In the genomic region with DNA sequence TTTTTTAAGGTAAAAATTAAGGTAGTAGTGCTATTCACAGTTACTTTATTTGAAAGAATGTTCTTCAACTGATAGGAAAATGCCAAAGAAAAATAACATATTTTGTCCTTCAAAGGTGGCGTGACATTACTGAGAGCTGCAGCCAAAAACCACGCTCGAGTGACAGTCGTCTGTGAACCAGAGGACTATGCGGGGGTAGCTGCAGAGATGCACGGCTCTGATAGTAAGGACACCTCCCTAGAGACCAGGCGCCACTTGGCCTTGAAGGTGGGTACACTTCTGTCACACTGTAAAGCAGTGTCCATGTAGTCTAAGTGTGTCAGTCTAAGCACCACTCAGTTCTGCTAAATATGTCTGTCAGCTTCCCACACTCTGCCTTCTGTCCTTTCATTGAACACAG, we compare ENCODE assay signal across 22 mouse cellular contexts. TPM values are rescaled to one million over a fixed set of nuclear protein-coding genes. Genes with fewer than 3 reads are reported as not detected.
A peak's percentile ranks its signal among the peaks of the same experiment; 100 is the strongest.
DNase-seq lines count a peak whose midpoint lies in the region; ATAC-seq lines count a peak whose summit lies in the region.
"Had no signal": no experiment of that assay in that cellular context is flagged by ENCODE, and none has a peak within 500 bp of the region (broad histone marks: within the 10 kb centered on the region; RNA-seq: fewer than 3 reads in every experiment).

No protein-coding gene starts in this region.

- H3K27me3 ChIP-seq in midbrain, embryonic 11.5 days (ENCODE audit: control insufficient read depth, insufficient read depth, low read length) = no peaks in the 10 kb centered on the region
- no peaks in the 10 kb centered on the region for H3K27me3 ChIP-seq in midbrain, embryonic 10.5 days (ENCODE audit: low read depth, poor library complexity, severe bottlenecking)
- H3K27me3 ChIP-seq: CH12.LX, Patski had no signal

- no peaks in the 10 kb centered on the region for H3K9me3 ChIP-seq in midbrain, embryonic 11.5 days (ENCODE audit: control insufficient read depth, low read length)
- peaks cover 4% of the 10 kb centered on the region; the same call in 1 of the 2 replicates for H3K9me3 ChIP-seq in midbrain, embryonic 10.5 days (replicated peaks)
- H3K9me3 ChIP-seq: G1E had no signal

- H3K36me3 ChIP-seq in midbrain, embryonic 11.5 days (ENCODE audit: control insufficient read depth, insufficient read depth, low read length) = peaks cover 14% of the 10 kb centered on the region; the same call in 1 of the 2 replicates
- peaks cover 95% of the 10 kb centered on the region for H3K36me3 ChIP-seq in midbrain, embryonic 10.5 days

- no peak for ATAC-seq in midbrain, embryonic 11.5 days (ENCODE audit: low FRiP score)
- ATAC-seq: activated CD4-positive, CD25-positive, alpha-beta regulatory T cell, adult 4 months; CD4-positive, CD25-positive, alpha-beta regulatory T cell, adult 4 months; Patski had no signal

- no peaks in the 10 kb centered on the region for H3K4me1 ChIP-seq in midbrain, embryonic 11.5 days (ENCODE audit: control insufficient read depth, insufficient read depth, low read length)
- H3K4me1 ChIP-seq in midbrain, embryonic 10.5 days = no peaks in the 10 kb centered on the region

- no peak overlapping the region for H3K4me2 ChIP-seq in midbrain, embryonic 11.5 days

- H3K4me3 ChIP-seq in midbrain, embryonic 11.5 days (ENCODE audit: low read depth, low read length) = no peak overlapping the region
- H3K4me3 ChIP-seq in midbrain, embryonic 10.5 days = no peak overlapping the region

- H3K27ac ChIP-seq in midbrain, embryonic 11.5 days (ENCODE audit: low read depth, low read length) = no peak overlapping the region
- no peak overlapping the region for H3K27ac ChIP-seq in midbrain, embryonic 10.5 days (replicated peaks)

- intact Hi-C loops in heart, postnatal 10 days (cut with DNase I) = no loop called here

- H3K9ac ChIP-seq in midbrain, embryonic 11.5 days (ENCODE audit: low read length) = no peak overlapping the region

- WGBS in midbrain, embryonic 11.5 days = 94% methylated on average over 7 of the region's 7 CpGs
- 96% methylated on average over 7 of the region's 7 CpGs for WGBS in midbrain, embryonic 10.5 days

- peak; percentile 56 for DNase-seq in heart, adult 11 months
- DNase-seq in heart, postnatal 10 days = no peak
- DNase-seq in midbrain, embryonic 11.5 days (ENCODE audit: low spot score, missing footprints) = peak; percentile 31
- DNase-seq in midbrain, embryonic 10.5 days (ENCODE audit: low spot score) = no peak
- peak; percentile 40 for DNase-seq in testis, postnatal 10 days (ENCODE audit: low spot score)
- DNase-seq in testis, postnatal 14 days (ENCODE audit: low spot score) = peak; percentile 53
- DNase-seq in ovary, postnatal 36 days (ENCODE audit: low spot score) = no peak
- no peak for DNase-seq in right cerebral cortex, postnatal 10 days (ENCODE audit: low spot score in 2 of 2)
- DNase-seq: adrenal gland, adult 2 months; adrenal gland, adult 8-10 months; adrenal gland, postnatal 10 days; adrenal gland, postnatal 14 days; adrenal gland, postnatal 25 days; adrenal gland, postnatal 36 days; B cell, adult 2 months; cerebellum, adult 11 months; cerebellum, adult 11-12 months had no signal

RNA-seq across cellular contexts. Expression of gene Atic, which starts 7.3 kb away (rescaled TPM):
- total RNA-seq in heart, postnatal 10 days (2021) = 10 to 100 TPM; 23.2 to 26.2 TPM
- 38.8 and 42.9 TPM in 2 replicates for polyA plus RNA-seq in midbrain, embryonic 11.5 days (2014; fragmentation: Nextera tagmentation; extraction: Ambion mirVana)
- polyA plus RNA-seq in midbrain, embryonic 10.5 days (2016; fragmentation: Nextera tagmentation; extraction: Ambion mirVana) = 54.0 and 65.9 TPM in 2 replicates

Comparison
In these comparisons a context has a peak if more than half of its experiments do, and no peak if none do; other contexts are left out.
1. DNase-seq: peak in heart, adult 11 months (single experiment), midbrain, embryonic 11.5 days (single experiment), testis, postnatal 10 days (single experiment) and testis, postnatal 14 days (single experiment); none in heart, postnatal 10 days (0 of 2), midbrain, embryonic 10.5 days (single experiment), ovary, postnatal 36 days (single experiment) and right cerebral cortex, postnatal 10 days (0 of 2).